Mouse (Mus musculus) central nervous system, embryonic 14 days (tissue): ENCODE results near the gene Prr36. TPM values are rescaled to one million over a fixed set of nuclear protein-coding genes. Genes with fewer than 3 reads are reported as not detected.

Source experiments
- polyA plus RNA-seq: library from polyadenylated mRNA; depleted of rRNA; stranded (reverse); fragments of >200 nt; gene quantifications from 2 replicates; pipeline ENCODE4 v1.2.3, GENCODE M21; 2012; rRNA removed

Gene Prr36
- 47.9 and 51.3 TPM in 2 replicates for polyA plus RNA-seq

DNA sequence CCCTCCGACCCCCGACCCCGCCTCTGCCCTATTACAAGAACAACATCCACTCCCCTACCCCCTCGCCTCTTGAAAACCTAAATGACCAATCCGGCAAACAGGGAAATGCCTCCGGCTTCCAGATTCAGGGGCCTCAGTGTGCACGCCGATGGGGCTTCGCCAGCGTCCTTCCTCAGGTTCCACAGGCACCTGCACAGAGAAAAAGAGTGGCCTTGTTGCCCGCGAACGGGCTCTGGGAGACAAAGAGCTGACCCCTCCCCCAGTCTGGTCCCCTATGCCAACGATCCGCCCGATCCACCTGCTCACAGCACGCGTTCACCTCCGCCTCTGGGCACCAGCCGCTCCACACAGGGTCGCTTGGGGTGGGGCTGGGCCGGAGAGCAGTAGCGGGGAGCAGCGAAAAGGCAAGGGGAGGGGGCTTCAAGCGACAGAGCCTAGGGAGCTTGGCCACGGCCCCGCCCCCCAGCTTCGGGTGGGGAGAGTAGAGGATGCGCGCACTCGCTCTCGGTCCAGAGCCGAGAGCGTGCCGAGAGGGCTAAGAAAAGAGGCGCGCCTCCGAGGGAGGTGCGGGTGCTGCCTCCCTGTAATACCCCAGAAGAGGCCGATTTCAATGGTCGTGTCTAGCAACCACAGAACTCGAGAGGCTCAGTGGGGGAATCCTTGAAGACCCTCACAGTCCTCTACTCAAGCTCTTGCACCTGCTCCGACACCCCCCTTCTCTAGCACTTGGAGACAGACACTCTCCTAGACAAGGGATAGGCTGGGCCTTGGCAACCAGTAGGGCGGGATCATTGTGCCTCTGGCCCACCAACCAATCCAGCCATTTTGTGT lies at the start of gene Prr36:
TSS of gene Prr36 (minus strand) at position 669 of the 831 bp plus-strand sequence.

DNA sequence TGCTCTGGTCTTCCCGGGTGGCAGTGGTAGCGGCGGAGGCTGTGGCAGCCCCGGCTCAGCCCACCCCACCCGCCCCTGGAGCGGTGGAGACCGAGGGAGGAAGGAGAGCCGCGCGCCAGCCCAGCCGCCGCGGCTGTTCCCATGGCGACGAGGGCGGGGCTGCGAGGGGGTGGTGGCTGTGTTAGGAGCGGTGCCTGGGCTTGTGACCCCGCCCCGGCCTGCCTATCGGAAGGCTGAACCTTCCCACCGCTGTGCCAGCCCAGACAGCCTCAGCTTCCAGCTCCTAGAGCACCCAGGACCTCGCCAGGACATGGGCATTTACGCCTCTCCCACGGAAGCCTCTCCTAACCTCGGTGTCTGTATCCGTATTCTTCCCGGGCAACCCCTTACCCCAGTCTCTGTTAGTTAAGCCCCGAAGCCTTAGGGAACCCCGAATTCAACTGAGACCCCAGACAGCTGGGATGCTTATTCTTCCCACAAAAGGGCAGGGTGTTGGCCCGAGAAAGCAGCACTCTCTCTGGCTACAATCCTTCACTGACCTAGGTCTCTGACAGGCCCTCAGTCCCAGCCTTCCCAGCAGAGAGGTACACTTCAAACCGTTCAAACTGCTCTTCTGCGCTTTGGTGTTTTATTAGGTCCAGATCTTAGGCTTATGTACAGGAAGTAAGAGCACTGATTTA lies 42.0 kb upstream of the Prr36 start, which contains the start of gene Ctxn1:
TSS of gene Ctxn1 (minus strand) at position 150 of the 680 bp plus-strand sequence.

GRCm38 (mm10) chr8:4252934-4253841 lies 35.9 kb upstream of the Prr36 start, which contains the start of gene Snapc2:
TSS of gene Snapc2 (plus strand) at chr8:4253080.

GRCm38 (mm10) chr8:4247951-4248540 lies 30.8 kb upstream of the Prr36 start, which contains the start of gene Tgfbr3l:
TSS of gene Tgfbr3l (plus strand) at chr8:4248214.

GRCm38 (mm10) chr8:4238434-4239192 lies 21.4 kb upstream of the Prr36 start, which contains the start of the genes Map2k7 and Gm49320:
TSS of gene Map2k7 (plus strand) at chr8:4238740.
TSS of gene Gm49320 (plus strand) at chr8:4238865.

DNA sequence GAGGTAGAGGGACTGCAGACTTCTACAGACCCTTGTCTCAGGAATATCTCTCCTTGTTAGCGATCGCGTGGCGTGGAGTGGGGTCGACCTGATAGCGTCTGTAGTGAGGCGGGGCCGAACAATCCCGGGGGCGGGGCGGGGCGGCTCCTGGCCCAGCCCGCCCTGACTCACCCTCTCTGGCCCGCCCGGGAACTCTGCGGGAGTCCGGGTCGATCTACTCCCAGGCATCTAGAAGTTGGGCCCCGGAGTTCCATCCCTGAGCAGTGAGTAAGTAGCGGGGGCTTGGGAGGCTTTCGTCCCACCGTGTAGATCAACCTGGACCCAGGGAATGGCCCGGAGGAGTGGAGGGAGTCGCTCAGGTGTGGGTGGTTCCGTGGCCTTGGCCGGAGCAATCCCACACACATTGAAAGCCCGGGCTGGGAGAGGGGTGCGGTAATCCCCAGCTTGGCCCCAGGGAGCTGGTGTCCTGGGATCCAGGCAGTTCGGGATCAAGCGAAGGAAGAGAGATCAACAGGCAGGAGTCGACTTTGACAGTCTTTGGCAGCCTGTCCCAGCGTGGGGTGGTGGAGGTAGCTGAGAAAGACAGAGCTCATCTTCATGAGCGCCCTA lies 9.6 kb upstream of the Prr36 start, which contains the start of gene Lrrc8e:
TSS of gene Lrrc8e (plus strand) at position 89 of the 609 bp plus-strand sequence.

DNA sequence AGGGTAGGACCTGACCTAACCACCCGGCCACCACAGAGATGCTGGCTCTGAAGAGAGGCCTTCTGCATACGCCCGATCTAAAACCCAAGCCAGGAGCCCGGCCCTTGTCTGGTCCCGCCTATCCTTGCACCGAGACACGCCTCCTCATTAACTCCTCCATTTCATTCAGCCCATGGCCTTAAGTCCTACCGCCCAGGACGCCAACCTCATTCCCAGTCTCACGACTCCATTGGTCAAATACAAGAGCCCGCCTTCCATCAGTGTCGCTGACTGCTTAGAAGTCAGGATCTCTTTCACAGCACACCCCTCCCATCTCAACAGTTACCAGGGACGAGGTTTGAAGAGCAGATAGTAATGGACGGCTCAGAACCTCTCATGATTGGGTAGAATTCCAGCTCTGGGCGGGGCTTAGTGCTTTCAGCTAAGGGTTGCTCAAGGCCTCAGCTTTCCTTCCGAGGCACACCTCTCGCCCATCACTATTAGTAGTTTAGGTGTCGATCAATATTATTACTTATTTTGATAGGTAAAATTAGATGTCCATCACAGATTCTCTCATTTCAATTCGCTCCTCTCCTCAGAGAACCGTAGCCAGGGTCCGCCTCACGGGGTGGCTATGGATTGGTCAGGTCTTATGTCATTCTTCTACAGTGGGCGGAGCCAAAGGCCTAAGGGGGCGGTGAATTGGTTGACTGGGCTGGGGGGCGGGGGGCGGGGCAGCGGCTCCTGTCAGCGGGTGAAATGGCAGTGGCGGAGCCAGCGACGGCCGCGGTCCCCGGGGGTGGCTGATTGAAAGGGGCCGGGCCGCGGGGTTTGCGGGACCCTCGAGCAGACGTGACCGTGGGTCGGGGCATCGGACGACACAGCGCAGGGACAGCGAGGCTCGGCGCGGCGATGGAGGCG lies 51.2 kb downstream of the Prr36 start, which contains the start of gene Evi5l:
TSS of gene Evi5l (plus strand) at position 716 of the 900 bp plus-strand sequence.

Other genes starting within 250 kb of the Prr36 start
- gene Cd209f, start 111.6 kb downstream of the Prr36 start, polyA plus RNA-seq = 0.09 TPM in 1 of 2 replicates, not detected in the other
- not detected in 2 replicates for gene Cd209g, start 83.4 kb downstream of the Prr36 start, polyA plus RNA-seq
- gene Evi5l, start 50.9 kb downstream of the Prr36 start, polyA plus RNA-seq = 86.5 and 91.0 TPM in 2 replicates
- 0.02 and 0.09 TPM in 2 replicates for gene Lrrc8e, start 9.4 kb upstream of the Prr36 start, polyA plus RNA-seq
- 70.2 TPM in 2 replicates for gene Map2k7, start 21.3 kb upstream of the Prr36 start, polyA plus RNA-seq
- gene Gm49320, start 21.4 kb upstream of the Prr36 start, polyA plus RNA-seq = 7.2 and 7.3 TPM in 2 replicates
- gene Tgfbr3l, start 30.8 kb upstream of the Prr36 start, polyA plus RNA-seq = 48.0 and 49.4 TPM in 2 replicates
- 62.6 and 65.5 TPM in 2 replicates for gene Snapc2, start 35.6 kb upstream of the Prr36 start, polyA plus RNA-seq
- 350 and 390 TPM in 2 replicates for gene Ctxn1, start 41.8 kb upstream of the Prr36 start, polyA plus RNA-seq
- gene Timm44, start 58.5 kb upstream of the Prr36 start, polyA plus RNA-seq = 78.4 and 88.7 TPM in 2 replicates
- 16.1 and 17.8 TPM in 2 replicates for gene Ccl25, start 107.8 kb upstream of the Prr36 start, polyA plus RNA-seq
- gene Elavl1, start 108.0 kb upstream of the Prr36 start, polyA plus RNA-seq = 52.0 and 54.8 TPM in 2 replicates